9 mouse cellular contexts compared by ENCODE assay signal in the genomic region with DNA sequence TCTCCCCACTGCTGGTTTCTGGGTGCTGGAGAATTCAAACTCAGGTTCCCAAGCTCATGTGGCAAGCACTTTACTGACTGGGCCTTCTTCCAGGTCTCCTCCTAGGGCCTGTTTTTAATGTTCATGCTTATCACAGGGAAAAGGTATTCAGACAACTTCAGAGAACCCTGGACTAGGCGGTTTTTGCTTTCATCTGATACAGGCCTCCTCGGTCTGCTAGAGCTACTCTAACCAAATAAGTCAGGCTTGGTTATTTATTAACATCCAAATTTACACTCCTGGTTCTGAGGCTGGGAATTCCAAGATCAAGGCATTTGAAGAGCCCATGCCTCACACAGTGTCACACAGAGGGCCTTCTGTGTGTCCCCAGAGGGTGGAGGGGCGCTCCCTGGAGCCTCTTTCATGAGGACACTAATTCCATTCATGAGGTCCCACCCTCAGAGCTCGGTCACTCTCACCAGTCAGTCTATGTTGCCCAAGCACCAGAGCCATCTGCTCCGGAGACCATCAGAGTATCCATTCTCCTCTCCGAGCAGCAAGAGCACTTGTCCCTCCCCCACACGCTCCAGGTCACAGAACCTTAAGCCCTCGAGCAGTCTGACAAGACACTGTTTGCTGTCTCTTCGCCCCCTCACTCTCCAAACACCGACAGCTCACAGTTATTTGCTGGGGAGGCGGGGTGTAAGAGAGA. TPM values are rescaled to one million over a fixed set of nuclear protein-coding genes. Genes with fewer than 3 reads are reported as not detected.
DNase-seq lines count a peak whose midpoint lies in the region; ATAC-seq lines count a peak whose summit lies in the region.
"Had no signal": no experiment of that assay in that cellular context is flagged by ENCODE, and none has a peak within 500 bp of the region (broad histone marks: within the 10 kb centered on the region; RNA-seq: fewer than 3 reads in every experiment).

No protein-coding gene starts in this region.

- H3K4me3 ChIP-seq in liver, embryonic 15.5 days (replicated peaks) = no peak overlapping the region

- no peaks in the 10 kb centered on the region for H3K36me3 ChIP-seq in liver, embryonic 15.5 days (replicated peaks)
- H3K36me3 ChIP-seq: G1E had no signal

- WGBS in liver, embryonic 15.5 days (ENCODE audit: insufficient replicate concordance) = 21% methylated on average over 11 of the region's 11 CpGs

- H3K4me1 ChIP-seq in liver, embryonic 15.5 days (replicated peaks) = peaks cover 36% of the 10 kb centered on the region

- H3K4me2 ChIP-seq in liver, embryonic 15.5 days = peak overlapping the region; percentile 10; the same call in 1 of the 2 replicates

- peak; percentile 38 to 62 for DNase-seq in left cerebral cortex, postnatal 14 days (ENCODE audit: low spot score in 2 of 2)
- DNase-seq in left cerebral cortex, adult 18-20 months (ENCODE audit: low spot score in 2 of 2) = no peak
- peak; percentile 41 for DNase-seq in embryo, embryonic 10.5 days (ENCODE audit: low spot score)
- peak; percentile 18 for DNase-seq in kidney, adult 18-20 months
- DNase-seq in testis, postnatal 10 days (ENCODE audit: low spot score) = no peak
- DNase-seq in cerebellum, postnatal 25 days = no peak

- H3K9ac ChIP-seq in liver, embryonic 15.5 days = no peak overlapping the region

- no peaks in the 10 kb centered on the region for H3K9me3 ChIP-seq in liver, embryonic 15.5 days (replicated peaks)

- peak; percentile 43; the same call in 1 of the 2 replicates for ATAC-seq in liver, embryonic 15.5 days (ENCODE audit: insufficient read depth)
- no peak for ATAC-seq in inflammation-experienced regulatory T-cells, adult 6 months

- peak overlapping the region; percentile 57 for H3K27ac ChIP-seq in liver, embryonic 15.5 days (replicated peaks)

- intact Hi-C loops in left cerebral cortex, postnatal 14 days (cut with DNase I) = no loop called here

- H3K27me3 ChIP-seq in liver, embryonic 15.5 days = peaks cover 60% of the 10 kb centered on the region

RNA-seq across cellular contexts. Expression of gene Fam89a, which starts 2.6 kb away (rescaled TPM):
- total RNA-seq in left cerebral cortex, postnatal 14 days (2021) = under 1 TPM; 0.34 to 0.62 TPM
- under 1 TPM; 0.49 to 0.53 TPM for total RNA-seq in left cerebral cortex, adult 18-20 months (2021)
- polyA plus RNA-seq in liver, embryonic 15.5 days (2015; fragmentation: Nextera tagmentation; extraction: Ambion mirVana) = 2.7 and 3.1 TPM in 2 replicates
- under 1 TPM in 2 of 3 experiments, not detected in 1; 0.75 to 0.80 TPM for polyA plus RNA-seq in inflammation-experienced regulatory T-cells, adult 6 months (2017; shearing (Covaris generic))
- total RNA-seq: G1E had no signal
- polyA plus RNA-seq: G1E had no signal

RNA-seq across cellular contexts. Expression of gene Arv1, which starts 32.3 kb away (rescaled TPM):
- total RNA-seq in left cerebral cortex, postnatal 14 days (2021) = 10 to 100 TPM; 11.0 to 14.8 TPM
- total RNA-seq in left cerebral cortex, adult 18-20 months (2021) = 10 to 100 TPM; 10.3 to 12.8 TPM
- polyA plus RNA-seq in liver, embryonic 15.5 days (2015; fragmentation: Nextera tagmentation; extraction: Ambion mirVana) = 4.9 and 5.3 TPM in 2 replicates
- polyA plus RNA-seq in inflammation-experienced regulatory T-cells, adult 6 months (2017; shearing (Covaris generic)) = 10 to 100 TPM; 19.0 to 33.2 (median 27.3) TPM

RNA-seq across cellular contexts. Expression of gene Ttc13, which starts 32.5 kb away (rescaled TPM):
- total RNA-seq in left cerebral cortex, postnatal 14 days (2021) = 10 to 100 TPM; 50.6 TPM
- total RNA-seq in left cerebral cortex, adult 18-20 months (2021) = 10 to 100 TPM; 36.7 to 38.6 TPM
- 18.3 and 18.4 TPM in 2 replicates for polyA plus RNA-seq in liver, embryonic 15.5 days (2015; fragmentation: Nextera tagmentation; extraction: Ambion mirVana)
- 10 to 100 TPM; 26.1 to 40.4 (median 39.4) TPM for polyA plus RNA-seq in inflammation-experienced regulatory T-cells, adult 6 months (2017; shearing (Covaris generic))

RNA-seq across cellular contexts. Expression of gene Trim67, which starts 38.6 kb away (rescaled TPM):
- 1 to 10 TPM; 5.1 to 5.8 TPM for total RNA-seq in left cerebral cortex, postnatal 14 days (2021)
- total RNA-seq in left cerebral cortex, adult 18-20 months (2021) = 1 to 10 TPM; 1.5 to 2.2 TPM
- polyA plus RNA-seq in liver, embryonic 15.5 days (2015; fragmentation: Nextera tagmentation; extraction: Ambion mirVana) = 0.01 and 0.02 TPM in 2 replicates
- not detected for polyA plus RNA-seq in inflammation-experienced regulatory T-cells, adult 6 months (2017; shearing (Covaris generic))
- polyA plus RNA-seq: G1E had no signal

Comparison
In these comparisons a context has a peak if more than half of its experiments do, and no peak if none do; other contexts are left out.
1. DNase-seq: peak in left cerebral cortex, postnatal 14 days (2 of 2), embryo, embryonic 10.5 days (single experiment) and kidney, adult 18-20 months (single experiment); none in left cerebral cortex, adult 18-20 months (0 of 2), testis, postnatal 10 days (single experiment) and cerebellum, postnatal 25 days (0 of 2).